Comparison of ENCODE assay signal across 26 mouse cellular contexts in the genomic region with DNA sequence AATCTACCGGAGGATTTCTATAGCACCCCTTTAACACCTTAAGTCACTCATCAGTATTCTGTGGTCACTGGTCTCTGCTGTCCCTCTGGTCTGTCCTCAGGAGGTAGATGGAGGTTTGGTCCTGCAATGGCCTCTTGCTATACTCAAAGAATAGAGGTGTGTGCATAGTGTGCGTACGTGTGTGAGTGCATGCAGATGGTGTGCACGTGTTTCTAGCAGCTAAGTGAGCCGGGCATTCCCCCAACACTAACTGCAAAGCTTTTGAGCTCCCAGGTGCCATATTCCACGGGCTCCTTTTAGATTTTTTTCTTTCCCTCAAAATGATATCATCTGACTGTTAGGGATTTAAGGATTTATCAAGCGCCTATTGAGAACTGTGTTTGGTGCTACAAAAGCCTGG.
DNase-seq lines count a peak whose midpoint lies in the region; ATAC-seq lines count a peak whose summit lies in the region.
"Had no signal": no experiment of that assay in that cellular context is flagged by ENCODE, and none has a peak within 500 bp of the region (broad histone marks: within the 10 kb centered on the region; RNA-seq: fewer than 3 reads in every experiment).

No protein-coding gene starts in this region.

- intact Hi-C loops in heart, postnatal 25 days (cut with DNase I) = no loop called here

- H3K9ac ChIP-seq in embryonic facial prominence, embryonic 14.5 days (ENCODE audit: low read depth, low read length) = no peak overlapping the region
- no peak overlapping the region for H3K9ac ChIP-seq in heart, embryonic 12.5 days
- H3K9ac ChIP-seq in midbrain, embryonic 15.5 days = no peak overlapping the region
- H3K9ac ChIP-seq: hindbrain, embryonic 15.5 days; liver, embryonic 13.5 days; midbrain, embryonic 13.5 days; neural tube, embryonic 13.5 days had no signal

- peak; percentile 44 for ATAC-seq in embryonic facial prominence, embryonic 14.5 days (ENCODE audit: low read depth)
- ATAC-seq in heart, embryonic 12.5 days (ENCODE audit: insufficient number of reproducible peaks, low FRiP score) = no peak
- 0 out of 2 replicates have a peak, but pooled peaks have one; percentile 7 for ATAC-seq in midbrain, embryonic 15.5 days (replicated peaks)
- ATAC-seq: midbrain, embryonic 13.5 days had no signal

- no peak overlapping the region for H3K4me3 ChIP-seq in embryonic facial prominence, embryonic 14.5 days (ENCODE audit: low read depth, low read length)
- H3K4me3 ChIP-seq in embryonic facial prominence, embryonic 10.5 days = no peak overlapping the region
- no peak overlapping the region for H3K4me3 ChIP-seq in heart, embryonic 12.5 days
- H3K4me3 ChIP-seq in midbrain, embryonic 15.5 days = no peak overlapping the region
- no peak overlapping the region for H3K4me3 ChIP-seq in midbrain, embryonic 10.5 days
- H3K4me3 ChIP-seq: hindbrain, embryonic 15.5 days; layer of hippocampus, adult 2 months; liver, embryonic 13.5 days; midbrain, embryonic 13.5 days; myocyte; neural tube, embryonic 13.5 days had no signal

- peaks cover 21% of the 10 kb centered on the region for H3K4me1 ChIP-seq in embryonic facial prominence, embryonic 14.5 days (ENCODE audit: control insufficient read depth, insufficient read depth, low read length)
- H3K4me1 ChIP-seq in embryonic facial prominence, embryonic 10.5 days = peaks cover 41% of the 10 kb centered on the region
- H3K4me1 ChIP-seq in heart, embryonic 12.5 days (replicated peaks) = peaks cover 63% of the 10 kb centered on the region
- H3K4me1 ChIP-seq in midbrain, embryonic 15.5 days = peaks cover 40% of the 10 kb centered on the region
- H3K4me1 ChIP-seq in midbrain, embryonic 10.5 days = peaks cover 85% of the 10 kb centered on the region

- H3K4me2 ChIP-seq in embryonic facial prominence, embryonic 14.5 days (ENCODE audit: low read depth, low read length) = no peak overlapping the region
- H3K4me2 ChIP-seq in heart, embryonic 12.5 days = no peak overlapping the region
- H3K4me2 ChIP-seq in midbrain, embryonic 15.5 days = no peak overlapping the region
- H3K4me2 ChIP-seq: hindbrain, embryonic 15.5 days; liver, embryonic 13.5 days; midbrain, embryonic 13.5 days; neural tube, embryonic 13.5 days had no signal

- no peaks in the 10 kb centered on the region for H3K9me3 ChIP-seq in embryonic facial prominence, embryonic 14.5 days (ENCODE audit: control insufficient read depth, low read length)
- H3K9me3 ChIP-seq in embryonic facial prominence, embryonic 10.5 days = no peaks in the 10 kb centered on the region
- no peaks in the 10 kb centered on the region for H3K9me3 ChIP-seq in heart, embryonic 12.5 days (replicated peaks)
- H3K9me3 ChIP-seq in midbrain, embryonic 15.5 days = no peaks in the 10 kb centered on the region
- no peaks in the 10 kb centered on the region for H3K9me3 ChIP-seq in midbrain, embryonic 10.5 days (replicated peaks)
- H3K9me3 ChIP-seq: hindbrain, embryonic 15.5 days; liver, embryonic 13.5 days; midbrain, embryonic 13.5 days; neural tube, embryonic 13.5 days had no signal

- no peak for DNase-seq in embryonic facial prominence, embryonic 14.5 days (ENCODE audit: low spot score)
- DNase-seq in embryonic facial prominence, embryonic 10.5 days (ENCODE audit: low spot score) = no peak
- DNase-seq in heart, postnatal 25 days (ENCODE audit: low spot score) = no peak
- no peak for DNase-seq in midbrain, embryonic 10.5 days (ENCODE audit: low spot score)
- DNase-seq in thymus, postnatal 25 days = no peak
- DNase-seq in kidney, adult 8-10 months = no peak
- DNase-seq: adrenal gland, postnatal 25 days; cerebellum, adult 8-10 months; cerebellum, postnatal 36 days; embryo, embryonic 11 days; gastrocnemius, postnatal 14 days; heart, postnatal 10 days; kidney, adult 9 months; kidney, postnatal 14 days; liver, embryonic 13.5 days; lung, adult 2 months; lung, postnatal 14 days; retina, postnatal 1 day; thymus, adult 2 months had no signal

- H3K27ac ChIP-seq in embryonic facial prominence, embryonic 14.5 days (replicated peaks; ENCODE audit: low read depth, low read length) = no peak overlapping the region
- H3K27ac ChIP-seq in embryonic facial prominence, embryonic 10.5 days (replicated peaks) = no peak overlapping the region
- H3K27ac ChIP-seq in heart, embryonic 12.5 days (ENCODE audit: poor library complexity, severe bottlenecking) = peak overlapping the region; percentile 69
- no peak overlapping the region for H3K27ac ChIP-seq in midbrain, embryonic 15.5 days
- no peak overlapping the region for H3K27ac ChIP-seq in midbrain, embryonic 10.5 days (replicated peaks)
- H3K27ac ChIP-seq: liver, embryonic 13.5 days had no signal

- no peaks in the 10 kb centered on the region for H3K36me3 ChIP-seq in embryonic facial prominence, embryonic 14.5 days (ENCODE audit: control insufficient read depth, insufficient read depth, low read length)
- peaks cover 17% of the 10 kb centered on the region for H3K36me3 ChIP-seq in embryonic facial prominence, embryonic 10.5 days (replicated peaks)
- peaks cover 9% of the 10 kb centered on the region; the same call in 1 of the 2 replicates for H3K36me3 ChIP-seq in heart, embryonic 12.5 days
- H3K36me3 ChIP-seq in midbrain, embryonic 15.5 days (replicated peaks) = no peaks in the 10 kb centered on the region
- H3K36me3 ChIP-seq in midbrain, embryonic 10.5 days = peaks cover 13% of the 10 kb centered on the region
- H3K36me3 ChIP-seq: hindbrain, embryonic 15.5 days; neural tube, embryonic 13.5 days had no signal

- no peaks in the 10 kb centered on the region for H3K27me3 ChIP-seq in embryonic facial prominence, embryonic 14.5 days (replicated peaks; ENCODE audit: control insufficient read depth, insufficient read depth, low read length)
- no peaks in the 10 kb centered on the region for H3K27me3 ChIP-seq in embryonic facial prominence, embryonic 10.5 days (replicated peaks; ENCODE audit: low read depth, poor library complexity, severe bottlenecking)
- no peaks in the 10 kb centered on the region for H3K27me3 ChIP-seq in heart, embryonic 12.5 days (replicated peaks)
- no peaks in the 10 kb centered on the region for H3K27me3 ChIP-seq in midbrain, embryonic 15.5 days (replicated peaks)
- no peaks in the 10 kb centered on the region; the same call in 1 of the 2 replicates for H3K27me3 ChIP-seq in midbrain, embryonic 10.5 days (ENCODE audit: low read depth, poor library complexity, severe bottlenecking)
- H3K27me3 ChIP-seq: hindbrain, embryonic 15.5 days; liver, embryonic 13.5 days; midbrain, embryonic 13.5 days; neural tube, embryonic 13.5 days had no signal

- 55% methylated on average over 7 of the region's 7 CpGs for WGBS in embryonic facial prominence, embryonic 14.5 days
- 92% methylated on average over 7 of the region's 7 CpGs for WGBS in embryonic facial prominence, embryonic 10.5 days
- 69% methylated on average over 7 of the region's 7 CpGs for WGBS in heart, embryonic 12.5 days
- WGBS in midbrain, embryonic 15.5 days = 60% methylated on average over 7 of the region's 7 CpGs
- WGBS in midbrain, embryonic 10.5 days = 88% methylated on average over 7 of the region's 7 CpGs
